Mouse (Mus musculus) C2C12 (cell line): ENCODE data around the gene Clec12b. TPM values are rescaled to one million over a fixed set of nuclear protein-coding genes. Genes with fewer than 3 reads are reported as not detected.

Experiments
- H3K27me3 ChIP-seq: one replicate; pipeline ENCODE4 v1.6.1; 2011; ENCODE audit not compliant: control insufficient read depth, insufficient read depth, insufficient read length
- H3K36me3 ChIP-seq: one replicate; pipeline ENCODE4 v1.6.1; 2011; ENCODE audit not compliant: control insufficient read depth, insufficient read depth
- H3K4me3 ChIP-seq: one replicate; pipeline ENCODE4 v1.5.1; 2011; ENCODE audit warnings: mild to moderate bottlenecking, control low read depth; ENCODE audit not compliant: poor library complexity, insufficient read depth, severe bottlenecking
- H3K79me2 ChIP-seq: one replicate; pipeline ENCODE4 v1.6.1; 2011; ENCODE audit not compliant: control insufficient read depth, insufficient read depth
- H3K79me3 ChIP-seq: one replicate; pipeline ENCODE4 v1.6.1; 2011; ENCODE audit warnings: low read depth, control low read depth
- H3ac ChIP-seq: one replicate; pipeline ENCODE3; 2011; ENCODE audit warnings: low read depth; ENCODE audit not compliant: control insufficient read depth, insufficient read length
- CEBPB ChIP-seq: IDR thresholded peaks from one replicate; pipeline ENCODE4 v1.6.1; 2011; ENCODE audit warnings: low read depth, mild to moderate bottlenecking, control low read depth, moderate library complexity
- CTCF ChIP-seq: IDR thresholded peaks from one replicate; pipeline ENCODE4 v1.5.1; 2011; ENCODE audit not compliant: control insufficient read depth, insufficient read depth, insufficient read length
- FOSL1 ChIP-seq: IDR thresholded peaks from one replicate; pipeline ENCODE4 v1.8.0; 2011; ENCODE audit warnings: mild to moderate bottlenecking, low read length; ENCODE audit not compliant: poor library complexity, insufficient read depth, severe bottlenecking
- MAX ChIP-seq: IDR thresholded peaks from one replicate; pipeline ENCODE4 v1.6.1; 2011; ENCODE audit warnings: mild to moderate bottlenecking, control low read depth
- MYOD1 ChIP-seq: IDR thresholded peaks from one replicate; pipeline ENCODE4 v1.6.1; 2011; ENCODE audit warnings: low read depth; ENCODE audit not compliant: control insufficient read depth, insufficient read length
- MYOG ChIP-seq: IDR thresholded peaks from one replicate; pipeline ENCODE4 v1.6.1; 2011; ENCODE audit not compliant: control insufficient read depth, insufficient read length; ENCODE audit errors: extremely low read depth
- USF1 ChIP-seq: IDR thresholded peaks from one replicate; pipeline ENCODE4 v1.6.1; 2011; ENCODE audit warnings: low read depth, mild to moderate bottlenecking, control low read depth, moderate library complexity
- polyA plus RNA-seq: library from polyadenylated mRNA; unstranded; fragments of >200 nt; fragmentation: generic; extraction: Trizol; gene quantifications from one replicate; pipeline ENCODE4 v1.2.1, GENCODE M21; 2012; ENCODE audit warnings: missing spikeins

Clec12b gene
- polyA plus RNA-seq, 1 experiment, result not detected

DNA sequence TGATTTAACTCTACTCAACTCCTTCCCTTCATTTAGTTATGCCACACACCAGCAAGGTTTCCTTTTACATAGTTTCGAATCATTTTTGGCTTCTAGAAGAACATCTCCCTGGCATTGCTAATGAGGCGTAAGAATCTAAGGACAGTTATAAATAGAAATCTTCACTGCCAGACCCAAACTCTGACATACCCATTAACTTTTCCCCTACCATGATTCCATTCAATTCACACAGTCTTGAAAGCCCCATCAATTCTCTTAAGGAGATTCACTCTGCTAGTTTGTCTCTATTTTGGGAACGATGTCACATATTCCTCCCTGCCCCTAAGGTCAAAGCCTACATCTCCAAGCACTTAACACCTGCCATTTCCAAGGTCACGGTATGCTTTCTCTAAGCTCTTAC, 674 bp downstream of the Clec12b start:
- H3K79me2 ChIP-seq, result no peaks in the 10 kb centered on the region

GRCm38 (mm10) chr6:129383466-129383865, 2.2 kb downstream of the Clec12b start:
- peak; percentile 50 for TF ChIP-seq USF1
- no peak for TF ChIP-seq MYOG
- TF ChIP-seq CEBPB, result no peak
- no peak for TF ChIP-seq MAX
- Histone ChIP-seq H3K79me2 (no peaks in the 10 kb centered on the region), H3K27me3 (no peaks in the 10 kb centered on the region)

More for the DNA sequence above, 674 bp downstream of the Clec12b start:
- H3K4me3 ChIP-seq, result no peak overlapping the region
- TF ChIP-seq FOSL1 (no peak), MYOG (no peak), MAX (no peak), CEBPB (no peak), CTCF (no peak), MYOD1 (no peak), USF1 (no peak)
- H3K27me3 ChIP-seq, result no peaks in the 10 kb centered on the region
- H3K79me3 ChIP-seq, result no peaks in the 10 kb centered on the region
- H3K36me3 ChIP-seq, result no peaks in the 10 kb centered on the region
- no peak overlapping the region for H3ac ChIP-seq

DNA sequence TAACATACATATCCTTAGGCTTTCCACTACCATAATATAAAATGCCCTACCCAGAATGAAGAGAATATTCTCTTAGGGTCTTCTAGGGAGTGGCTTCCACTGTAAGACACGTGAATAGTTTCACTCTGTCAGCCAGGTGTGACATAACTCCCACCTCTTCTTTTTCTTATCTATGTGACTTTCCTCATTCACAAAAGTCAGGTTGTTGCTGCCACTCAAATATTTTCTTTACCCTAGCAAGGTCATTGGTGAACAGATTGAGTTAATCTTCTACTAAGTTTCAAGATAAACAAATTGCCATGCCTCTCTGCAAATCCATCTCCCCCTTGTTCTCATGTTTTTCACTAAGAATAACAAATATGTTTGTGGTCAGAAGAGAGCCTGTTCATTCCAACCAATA, 3.9 kb downstream of the Clec12b start:
- H3K36me3 ChIP-seq, result no peaks in the 10 kb centered on the region
- TF ChIP-seq FOSL1 (no peak), CEBPB (no peak), MYOD1 (no peak), CTCF (no peak), MAX (no peak)
- H3K27me3 ChIP-seq, result no peaks in the 10 kb centered on the region
- no peak overlapping the region for H3ac ChIP-seq
- no peak overlapping the region for H3K4me3 ChIP-seq
- no peaks in the 10 kb centered on the region for H3K79me2 ChIP-seq
- no peaks in the 10 kb centered on the region for H3K79me3 ChIP-seq

More at GRCm38 (mm10) chr6:129383466-129383865, 2.2 kb downstream of the Clec12b start:
- H3K4me3 ChIP-seq, result no peak overlapping the region
- H3K36me3 ChIP-seq, result no peaks in the 10 kb centered on the region
- H3ac ChIP-seq, result no peak overlapping the region
- no peaks in the 10 kb centered on the region for H3K79me3 ChIP-seq

DNA sequence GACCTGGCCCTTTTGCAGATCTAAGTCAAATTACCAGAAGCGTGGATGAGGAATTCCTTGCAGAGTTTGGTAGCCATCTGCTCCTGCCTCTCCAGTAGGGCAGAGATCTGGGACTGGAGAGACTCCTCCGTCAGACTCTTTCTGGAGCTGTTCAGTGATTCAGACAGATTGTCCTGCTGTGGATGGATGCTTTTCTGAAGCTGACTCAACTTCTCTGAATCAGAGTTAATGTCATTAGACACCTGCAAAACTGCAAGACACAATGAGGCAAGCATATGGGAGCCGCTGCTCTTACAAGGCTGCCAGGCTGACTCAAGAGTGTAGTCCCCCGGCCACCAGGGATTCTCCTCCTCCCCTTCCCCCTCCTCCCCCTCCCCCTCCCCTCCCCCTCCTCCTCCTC, 5.2 kb downstream of the Clec12b start:
- Histone ChIP-seq H3K79me2 (no peaks in the 10 kb centered on the region), H3K36me3 (no peaks in the 10 kb centered on the region), H3K4me3 (no peak overlapping the region), H3ac (no peak overlapping the region), H3K79me3 (no peaks in the 10 kb centered on the region), H3K27me3 (no peaks in the 10 kb centered on the region)
- no peak for TF ChIP-seq CEBPB
- TF ChIP-seq MAX, result no peak
- no peak for TF ChIP-seq MYOG
- no peak for TF ChIP-seq CTCF
- no peak for TF ChIP-seq MYOD1
- TF ChIP-seq FOSL1, result no peak
- no peak for TF ChIP-seq USF1

DNA sequence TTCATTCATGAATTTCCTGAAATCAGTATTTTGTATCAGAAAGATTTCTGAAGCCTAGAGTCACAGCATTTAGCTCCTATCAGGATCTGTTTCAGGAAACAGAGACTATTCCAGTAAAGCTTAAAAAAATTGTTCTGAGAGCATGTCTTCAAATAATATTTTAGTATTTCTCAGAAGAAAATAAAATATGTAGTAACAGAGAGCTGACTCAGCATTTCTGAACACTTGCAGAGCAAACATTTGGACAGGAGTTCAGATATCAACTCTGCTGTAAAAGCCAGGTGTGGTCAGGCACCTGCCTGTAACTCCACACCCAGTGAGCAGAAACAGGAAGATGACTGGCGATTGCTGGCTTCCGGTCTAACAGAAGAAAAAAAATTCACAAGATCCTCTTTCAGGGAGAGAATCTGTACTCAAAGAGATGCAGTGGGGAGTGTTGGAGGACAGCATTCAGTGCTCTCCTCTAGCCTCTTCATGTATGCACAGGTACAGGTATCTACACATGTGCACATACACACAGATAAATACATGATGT, 10.7 kb downstream of the Clec12b start:
- Histone ChIP-seq H3K36me3 (no peaks in the 10 kb centered on the region), H3K79me2 (no peaks in the 10 kb centered on the region), H3K79me3 (no peaks in the 10 kb centered on the region), H3K4me3 (no peak overlapping the region), H3K27me3 (no peaks in the 10 kb centered on the region), H3ac (no peak overlapping the region)
- TF ChIP-seq FOSL1, result no peak
- TF ChIP-seq CEBPB, result no peak
- TF ChIP-seq USF1, result no peak
- no peak for TF ChIP-seq MYOD1
- TF ChIP-seq CTCF, result no peak
- no peak for TF ChIP-seq MYOG
- TF ChIP-seq MAX, result no peak
